In the genomic region with DNA sequence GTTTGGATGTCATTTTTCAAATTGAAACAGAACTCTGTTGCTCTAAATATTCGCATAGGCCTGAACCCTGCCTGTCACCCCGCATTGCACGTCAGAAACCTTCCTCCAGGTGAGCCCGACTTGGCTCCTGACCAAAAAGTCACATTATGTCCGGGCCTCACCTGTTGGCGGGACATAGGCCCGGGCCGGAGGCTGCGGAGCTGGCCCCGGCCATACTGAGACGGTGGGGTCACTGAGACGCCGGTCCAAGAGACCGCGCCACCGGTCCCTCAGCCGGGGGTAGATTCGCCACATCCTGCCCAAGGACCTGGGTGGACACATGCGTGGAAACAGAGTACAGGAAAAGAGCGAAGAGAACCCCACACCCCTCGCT, we compare ENCODE assay signal across 7 mouse cellular contexts. TPM values are rescaled to one million over a fixed set of nuclear protein-coding genes. Genes with fewer than 3 reads are reported as not detected.
A peak's percentile ranks its signal among the peaks of the same experiment; 100 is the strongest.
DNase-seq lines count a peak whose midpoint lies in the region; ATAC-seq and TF ChIP-seq lines count a peak whose summit lies in the region.

No protein-coding gene starts in this region.

- TF ChIP-seq POLR2A in spleen, adult 2 months (IDR thresholded peaks at IDR 0.05; ENCODE audit: low read depth, low read length) = no peak

- no peaks in the 10 kb centered on the region for H3K9me3 ChIP-seq in forebrain, embryonic 10.5 days
- no peaks in the 10 kb centered on the region for H3K9me3 ChIP-seq in liver, embryonic 12.5 days (replicated peaks)

- H3K4me1 ChIP-seq in spleen, adult 2 months (ENCODE audit: control insufficient read depth, insufficient read depth, insufficient read length) = peaks cover 14% of the 10 kb centered on the region
- peaks cover 43% of the 10 kb centered on the region for H3K4me1 ChIP-seq in forebrain, embryonic 10.5 days
- peaks cover 36% of the 10 kb centered on the region for H3K4me1 ChIP-seq in liver, embryonic 12.5 days

- ATAC-seq in liver, embryonic 12.5 days = peak; percentile 53

- peak overlapping the region; percentile 75 for H3K27ac ChIP-seq in spleen, adult 2 months (ENCODE audit: insufficient read depth, low read length)
- H3K27ac ChIP-seq in forebrain, embryonic 10.5 days = peak overlapping the region; percentile 95
- peak overlapping the region; percentile 75 for H3K27ac ChIP-seq in liver, embryonic 12.5 days

- under 1% methylated on average over 21 of the region's 21 CpGs for WGBS in spleen, adult 2 months
- under 1% methylated on average over 21 of the region's 21 CpGs for WGBS in forebrain, embryonic 10.5 days
- under 1% methylated on average over 21 of the region's 21 CpGs for WGBS in liver, embryonic 12.5 days (ENCODE audit: insufficient replicate concordance)

- H3K36me3 ChIP-seq in spleen, adult 2 months (ENCODE audit: control insufficient read depth, insufficient read depth, low read length) = no peaks in the 10 kb centered on the region
- H3K36me3 ChIP-seq in forebrain, embryonic 10.5 days (replicated peaks) = no peaks in the 10 kb centered on the region
- peaks cover 5% of the 10 kb centered on the region for H3K36me3 ChIP-seq in liver, embryonic 12.5 days

- no peak for TF ChIP-seq CTCF in spleen, adult 2 months (IDR thresholded peaks at IDR 0.05; ENCODE audit: extremely low read depth, insufficient read depth, insufficient read length, insufficient replicate concordance)

- peak overlapping the region; percentile 89 for H3K9ac ChIP-seq in liver, embryonic 12.5 days

- DNase-seq in spleen, adult 2 months (ENCODE audit: low read depth in 1 of 2, low spot score in 2 of 2) = peak in 1 of 2 experiments; percentile 12
- DNase-seq in spleen, postnatal 4 days (ENCODE audit: low spot score in 2 of 2) = no peak
- DNase-seq in forebrain, embryonic 10.5 days (ENCODE audit: extremely low spot score, low spot score) = no peak
- peak; percentile 23 for DNase-seq in telencephalon, adult 2 months (ENCODE audit: low read depth, low spot score)
- no peak for DNase-seq in right cerebral cortex, adult 18-20 months
- no peak for DNase-seq in urinary bladder, postnatal 4 days (ENCODE audit: low spot score in 2 of 2)

- H3K4me3 ChIP-seq in spleen, adult 2 months (ENCODE audit: extremely low read depth, insufficient read depth, insufficient read length) = peak overlapping the region; percentile 92
- H3K4me3 ChIP-seq in forebrain, embryonic 10.5 days = peak overlapping the region; percentile 91
- H3K4me3 ChIP-seq in liver, embryonic 12.5 days = peak overlapping the region; percentile 85

- H3K27me3 ChIP-seq in spleen, adult 2 months (ENCODE audit: control insufficient read depth, insufficient read depth, low read length) = no peaks in the 10 kb centered on the region
- no peaks in the 10 kb centered on the region for H3K27me3 ChIP-seq in forebrain, embryonic 10.5 days (ENCODE audit: poor library complexity, severe bottlenecking)
- no peaks in the 10 kb centered on the region for H3K27me3 ChIP-seq in liver, embryonic 12.5 days (replicated peaks)

- peak overlapping the region; percentile 91 for H3K4me2 ChIP-seq in liver, embryonic 12.5 days

RNA-seq across cellular contexts. Expression of a gene that starts 0.4 kb away (rescaled TPM):
- 10.0 and 11.7 TPM in 2 replicates for polyA plus RNA-seq in spleen, adult 2 months (2012; rRNA removed)
- polyA plus RNA-seq in forebrain, embryonic 10.5 days (2016; fragmentation: Nextera tagmentation; extraction: Ambion mirVana) = 29.5 and 33.5 TPM in 2 replicates
- polyA plus RNA-seq in liver, embryonic 12.5 days (2016; fragmentation: Nextera tagmentation; extraction: Ambion mirVana) = 18.1 and 19.3 TPM in 2 replicates

RNA-seq across cellular contexts. Expression of a gene that starts 1.7 kb away (rescaled TPM):
- polyA plus RNA-seq in spleen, adult 2 months (2012; rRNA removed) = 15.1 and 19.1 TPM in 2 replicates
- polyA plus RNA-seq in forebrain, embryonic 10.5 days (2016; fragmentation: Nextera tagmentation; extraction: Ambion mirVana) = 53.5 and 54.8 TPM in 2 replicates
- 47.7 and 50.2 TPM in 2 replicates for polyA plus RNA-seq in liver, embryonic 12.5 days (2016; fragmentation: Nextera tagmentation; extraction: Ambion mirVana)

RNA-seq across cellular contexts. Expression of a gene that starts 37.8 kb away (rescaled TPM):
- 26.4 and 27.6 TPM in 2 replicates for polyA plus RNA-seq in spleen, adult 2 months (2012; rRNA removed)
- 129 and 130 TPM in 2 replicates for polyA plus RNA-seq in forebrain, embryonic 10.5 days (2016; fragmentation: Nextera tagmentation; extraction: Ambion mirVana)
- polyA plus RNA-seq in liver, embryonic 12.5 days (2016; fragmentation: Nextera tagmentation; extraction: Ambion mirVana) = 58.1 and 61.7 TPM in 2 replicates

RNA-seq across cellular contexts. Expression of a gene that starts 52.6 kb away (rescaled TPM):
- polyA plus RNA-seq in spleen, adult 2 months (2012; rRNA removed) = 0.52 and 0.69 TPM in 2 replicates
- 0.02 and 0.10 TPM in 2 replicates for polyA plus RNA-seq in forebrain, embryonic 10.5 days (2016; fragmentation: Nextera tagmentation; extraction: Ambion mirVana)
- 0.26 and 0.28 TPM in 2 replicates for polyA plus RNA-seq in liver, embryonic 12.5 days (2016; fragmentation: Nextera tagmentation; extraction: Ambion mirVana)
